Mouse (Mus musculus): ENCODE measurements around the gene Aplp1. TPM values are rescaled to one million over a fixed set of nuclear protein-coding genes. Genes with fewer than 3 reads are reported as not detected.
A peak's percentile ranks its signal among the peaks of the same experiment; 100 is the strongest.

Gene Aplp1
- 22.3 and 22.6 TPM in 2 replicates for polyA plus RNA-seq (2014; fragmentation: Nextera tagmentation; extraction: Ambion mirVana)

GRCm38 (mm10) chr7:30444971-30445751 lies at the start of gene Aplp1:
Aplp1 (minus strand) TSS chr7:30445535.
- Histone ChIP-seq H3K9ac (peak within 1 kb of the TSS; percentile 56), H3K27me3 (ENCODE audit: insufficient read depth, low read length) (peaks cover 13% of the 10 kb centered on the region), H3K4me3 (ENCODE audit: low read depth, low read length) (peak within 1 kb of the TSS; percentile 66), H3K4me2 (peak within 1 kb of the TSS; percentile 86), H3K9me3 (ENCODE audit: low read depth, low read length) (no peaks in the 10 kb centered on the region; the same call in 1 of the 2 replicates), H3K27ac (ENCODE audit: low read depth) (peak within 1 kb of the TSS; percentile 24; the same call in 1 of the 2 replicates), H3K36me3 (ENCODE audit: insufficient read depth) (no peaks in the 10 kb centered on the region), H3K4me1 (ENCODE audit: insufficient read depth) (peaks cover 13% of the 10 kb centered on the region)
- DNase-seq (peak; percentile 74), ATAC-seq (ENCODE audit: insufficient read depth) (peak; percentile 77)
- under 1% methylated on average over 72 of the region's 72 CpGs for WGBS
- TF ChIP-seq CTCF (IDR thresholded peaks at IDR 0.05; ENCODE audit: low read depth), result no peak

- no peaks in the 10 kb centered on the region for H3K36me3 ChIP-seq (ENCODE audit: insufficient read depth)
- H3K4me1 ChIP-seq (ENCODE audit: insufficient read depth), result no peaks in the 10 kb centered on the region
- 52% methylated on average over 11 of the region's 11 CpGs for WGBS
- no peak for DNase-seq
- no peak within 1 kb of the TSS for H3K27ac ChIP-seq (ENCODE audit: low read depth)
- H3K9me3 ChIP-seq (ENCODE audit: low read depth, low read length), result no peaks in the 10 kb centered on the region
- H3K9ac ChIP-seq, result no peak within 1 kb of the TSS; the same call in 1 of the 2 replicates
- H3K4me3 ChIP-seq (ENCODE audit: low read depth, low read length), result no peak within 1 kb of the TSS
- H3K4me2 ChIP-seq, result no peak within 1 kb of the TSS
- TF ChIP-seq CTCF (IDR thresholded peaks at IDR 0.05; ENCODE audit: low read depth), result no peak; the same call in 1 of the 2 replicates
- no peak for ATAC-seq (ENCODE audit: insufficient read depth)
- no peaks in the 10 kb centered on the region for H3K27me3 ChIP-seq (ENCODE audit: insufficient read depth, low read length)
Observed at GRCm38 (mm10) chr7:30493401-30493931, 48.1 kb upstream of the Aplp1 start, which contains the start of gene Prodh2. Prodh2 (plus strand) TSS chr7:30493622.

DNA sequence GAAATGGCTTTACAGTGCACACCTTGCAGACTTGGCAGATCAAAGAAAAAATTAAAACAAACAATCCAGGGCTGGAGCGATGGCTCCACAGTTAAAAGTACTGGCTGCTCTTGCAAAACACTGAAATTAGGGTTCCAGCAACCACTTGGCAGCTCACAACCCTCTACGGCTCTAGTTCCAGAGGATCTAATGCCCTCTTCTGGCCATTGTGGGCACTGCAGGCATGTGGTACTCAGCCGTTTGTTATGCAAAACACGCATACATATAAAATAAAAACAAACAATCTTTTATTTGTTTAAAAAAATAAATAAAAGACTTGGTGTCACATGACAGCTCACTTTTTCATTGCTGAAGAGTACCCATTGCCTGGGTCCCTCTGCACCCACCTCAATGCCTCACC lies 47.4 kb upstream of the Aplp1 start:
- peak; percentile 90 for DNase-seq
- no peak overlapping the region for H3K27ac ChIP-seq (ENCODE audit: low read depth)
- ATAC-seq (ENCODE audit: insufficient read depth), result no peak

DNA sequence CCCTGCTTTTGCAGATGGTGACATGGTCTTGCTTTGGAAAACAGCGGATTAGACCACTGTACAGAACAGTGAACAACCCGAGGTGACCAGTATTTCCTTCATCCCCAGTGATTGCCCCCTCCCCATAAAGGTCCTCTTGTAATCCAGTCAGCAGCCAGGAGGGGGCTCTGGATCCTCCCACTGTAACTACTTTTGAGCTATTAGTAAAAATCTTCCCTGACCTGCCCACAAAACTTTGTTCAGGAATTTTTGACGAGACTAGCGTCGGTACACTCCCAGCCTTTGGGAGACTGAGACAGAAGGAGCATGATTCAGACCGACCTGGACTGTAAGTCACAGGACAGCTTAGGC lies 45.6 kb upstream of the Aplp1 start:
- no peak overlapping the region for H3K27ac ChIP-seq (ENCODE audit: low read depth)
- no peaks in the 10 kb centered on the region for H3K9me3 ChIP-seq (ENCODE audit: low read depth, low read length)
- H3K36me3 ChIP-seq (ENCODE audit: insufficient read depth), result no peaks in the 10 kb centered on the region
- TF ChIP-seq CTCF (IDR thresholded peaks at IDR 0.05; ENCODE audit: low read depth), result 0 out of 2 replicates have a peak, but pooled peaks have one; percentile 15
- H3K9ac ChIP-seq, result no peak overlapping the region
- ATAC-seq (ENCODE audit: insufficient read depth), result no peak
- H3K4me1 ChIP-seq (ENCODE audit: insufficient read depth), result no peaks in the 10 kb centered on the region
- H3K4me3 ChIP-seq (ENCODE audit: low read depth, low read length), result no peak overlapping the region
- DNase-seq, result peak; percentile 5
- H3K27me3 ChIP-seq (ENCODE audit: insufficient read depth, low read length), result no peaks in the 10 kb centered on the region
- H3K4me2 ChIP-seq, result no peak overlapping the region
- 19% methylated on average over 6 of the region's 6 CpGs for WGBS

More for the DNA sequence above, 47.4 kb upstream of the Aplp1 start:
- Histone ChIP-seq H3K4me1 (ENCODE audit: insufficient read depth) (no peaks in the 10 kb centered on the region), H3K4me3 (ENCODE audit: low read depth, low read length) (no peak overlapping the region), H3K9me3 (ENCODE audit: low read depth, low read length) (no peaks in the 10 kb centered on the region), H3K36me3 (ENCODE audit: insufficient read depth) (no peaks in the 10 kb centered on the region), H3K27me3 (ENCODE audit: insufficient read depth, low read length) (no peaks in the 10 kb centered on the region), H3K9ac (no peak overlapping the region), H3K4me2 (no peak overlapping the region)
- WGBS, result 12% methylated on average over 4 of the region's 4 CpGs
- TF ChIP-seq CTCF (IDR thresholded peaks at IDR 0.05; ENCODE audit: low read depth), result peak; percentile 87

GRCm38 (mm10) chr7:30490251-30490956 lies 45.1 kb upstream of the Aplp1 start:
- WGBS, result 30% methylated on average over 16 of the region's 16 CpGs
- Histone ChIP-seq H3K4me1 (ENCODE audit: insufficient read depth) (no peaks in the 10 kb centered on the region), H3K9me3 (ENCODE audit: low read depth, low read length) (no peaks in the 10 kb centered on the region), H3K4me3 (ENCODE audit: low read depth, low read length) (no peak overlapping the region), H3K9ac (no peak overlapping the region), H3K4me2 (no peak overlapping the region), H3K27ac (ENCODE audit: low read depth) (no peak overlapping the region), H3K27me3 (ENCODE audit: insufficient read depth, low read length) (no peaks in the 10 kb centered on the region), H3K36me3 (ENCODE audit: insufficient read depth) (no peaks in the 10 kb centered on the region)
- DNase-seq (peak; percentile 74), ATAC-seq (ENCODE audit: insufficient read depth) (no peak)
- TF ChIP-seq CTCF (IDR thresholded peaks at IDR 0.05; ENCODE audit: low read depth), result peak; percentile 74

- DNase-seq, result peak; percentile 88
- no peak overlapping the region for H3K4me2 ChIP-seq
- WGBS, result 14% methylated on average over 8 of the region's 8 CpGs
- no peak for TF ChIP-seq CTCF (IDR thresholded peaks at IDR 0.05; ENCODE audit: low read depth)
- H3K4me3 ChIP-seq (ENCODE audit: low read depth, low read length), result no peak overlapping the region
- H3K27ac ChIP-seq (ENCODE audit: low read depth), result no peak overlapping the region
- H3K27me3 ChIP-seq (ENCODE audit: insufficient read depth, low read length), result no peaks in the 10 kb centered on the region
- no peaks in the 10 kb centered on the region for H3K4me1 ChIP-seq (ENCODE audit: insufficient read depth)
- H3K9ac ChIP-seq, result no peak overlapping the region
- no peaks in the 10 kb centered on the region for H3K36me3 ChIP-seq (ENCODE audit: insufficient read depth)
- ATAC-seq (ENCODE audit: insufficient read depth), result no peak
- H3K9me3 ChIP-seq (ENCODE audit: low read depth, low read length), result no peaks in the 10 kb centered on the region
Observed at GRCm38 (mm10) chr7:30484250-30484649, 38.9 kb upstream of the Aplp1 start.

All from lung, embryonic 14.5 days (tissue).